Mouse (Mus musculus) natural killer cell, adult 2 months (primary cell): ENCODE data around the gene Rasa2.
A peak's percentile ranks its signal among the peaks of the same experiment; 100 is the strongest.
"Not testable (repeated sequence)": the region's sequence is repeated elsewhere in the genome, so short reads cannot be mapped to it uniquely, and the experiment has no call there.

Experiments used
- DNase-seq, 2 experiments: peaks; one replicate each; pipeline ENCODE4 v3.0.0; 2022; ENCODE audit warnings: low spot score in 2 of 2

Gene Rasa2

GRCm38 (mm10) chr9:96529961-96530673, 101.3 kb downstream of the Rasa2 start:
- DNase-seq, result no peak

GRCm38 (mm10) chr9:96526011-96526410, 105.4 kb downstream of the Rasa2 start:
- DNase-seq, result no peak

- no peak for DNase-seq
Observed at GRCm38 (mm10) chr9:96524972-96525506, 106.4 kb downstream of the Rasa2 start, which contains the start of gene Gm28729. Gene Gm28729 (minus strand): TSS chr9:96525264.

- no peak for DNase-seq
Observed at GRCm38 (mm10) chr9:96523148-96523547, 108.3 kb downstream of the Rasa2 start.

GRCm38 (mm10) chr9:96521574-96521973, 109.8 kb downstream of the Rasa2 start:
- not testable (repeated sequence) for DNase-seq

GRCm38 (mm10) chr9:96517429-96517828, 114.0 kb downstream of the Rasa2 start:
- DNase-seq, result no peak

GRCm38 (mm10) chr9:96516806-96517205, 114.6 kb downstream of the Rasa2 start:
- no peak for DNase-seq

GRCm38 (mm10) chr9:96515737-96516136, 115.7 kb downstream of the Rasa2 start:
- DNase-seq, result no peak

GRCm38 (mm10) chr9:96514278-96514677, 117.1 kb downstream of the Rasa2 start:
- no peak for DNase-seq

- no peak for DNase-seq
Observed at GRCm38 (mm10) chr9:96506011-96506498, 125.4 kb downstream of the Rasa2 start.

GRCm38 (mm10) chr9:96505156-96505555, 126.3 kb downstream of the Rasa2 start:
- DNase-seq, result no peak

- DNase-seq, result no peak
Observed at GRCm38 (mm10) chr9:96504116-96504895, 127.1 kb downstream of the Rasa2 start.

- DNase-seq, result no peak
Observed at GRCm38 (mm10) chr9:96502856-96503610, 128.4 kb downstream of the Rasa2 start.

- no peak for DNase-seq
Observed at GRCm38 (mm10) chr9:96501217-96501616, 130.2 kb downstream of the Rasa2 start.

- no peak for DNase-seq
Observed at GRCm38 (mm10) chr9:96493212-96493611, 138.2 kb downstream of the Rasa2 start.

- DNase-seq, result peak; percentile 34 to 61
Observed at GRCm38 (mm10) chr9:96491810-96492209, 139.6 kb downstream of the Rasa2 start.
